Mouse (Mus musculus): ENCODE results near the gene Gm8127. TPM values are rescaled to one million over a fixed set of nuclear protein-coding genes. Genes with fewer than 3 reads are reported as not detected.
"Not testable (repeated sequence)": the region's sequence is repeated elsewhere in the genome, so short reads cannot be mapped to it uniquely, and the experiment has no call there.

Gm8127 gene
- not detected in 2 replicates for polyA plus RNA-seq (2012; ENCODE audit: insufficient read depth, low replicate concordance)

- not testable (repeated sequence) for H3K4me3 ChIP-seq (replicated peaks); H3K36me3 ChIP-seq (replicated peaks; ENCODE audit: low read length); H3K4me1 ChIP-seq; H3K9me3 ChIP-seq; H3K27me3 ChIP-seq (replicated peaks)
Observed at GRCm38 (mm10) chr14:43293503-43293902, at the start of gene Gm8127. Gene Gm8127, minus strand, starts transcription at chr14:43293832.

GRCm38 (mm10) chr14:43337646-43338045 is 44.0 kb upstream of the Gm8127 start:
- H3K4me1 ChIP-seq; H3K4me3 ChIP-seq (replicated peaks); H3K36me3 ChIP-seq (replicated peaks; ENCODE audit: low read length); H3K27me3 ChIP-seq (replicated peaks); H3K9me3 ChIP-seq: not testable (repeated sequence)

- H3K9me3 ChIP-seq; H3K27me3 ChIP-seq (replicated peaks); H3K36me3 ChIP-seq (replicated peaks; ENCODE audit: low read length); H3K4me1 ChIP-seq; H3K4me3 ChIP-seq (replicated peaks): not testable (repeated sequence)
Observed at GRCm38 (mm10) chr14:43331362-43331880, 37.8 kb upstream of the Gm8127 start.

GRCm38 (mm10) chr14:43328603-43329002 is 35.0 kb upstream of the Gm8127 start:
- not testable (repeated sequence) for H3K4me1 ChIP-seq; H3K36me3 ChIP-seq (replicated peaks; ENCODE audit: low read length)

GRCm38 (mm10) chr14:43319516-43319915 is 25.9 kb upstream of the Gm8127 start:
- not testable (repeated sequence) for H3K4me3 ChIP-seq (replicated peaks); H3K9me3 ChIP-seq; H3K36me3 ChIP-seq (replicated peaks; ENCODE audit: low read length); H3K27me3 ChIP-seq (replicated peaks); H3K4me1 ChIP-seq

More at GRCm38 (mm10) chr14:43328603-43329002, 35.0 kb upstream of the Gm8127 start:
- H3K9me3 ChIP-seq; H3K4me3 ChIP-seq (replicated peaks); H3K27me3 ChIP-seq (replicated peaks): not testable (repeated sequence)

GRCm38 (mm10) chr14:43278681-43279080 is 15.0 kb downstream of the Gm8127 start:
- H3K4me1 ChIP-seq; H3K4me3 ChIP-seq (replicated peaks); H3K9me3 ChIP-seq; H3K27me3 ChIP-seq (replicated peaks); H3K36me3 ChIP-seq (replicated peaks; ENCODE audit: low read length): not testable (repeated sequence)

GRCm38 (mm10) chr14:43278146-43278545 is 15.5 kb downstream of the Gm8127 start:
- H3K4me1 ChIP-seq; H3K4me3 ChIP-seq (replicated peaks): not testable (repeated sequence)

GRCm38 (mm10) chr14:43277468-43277867 is 16.2 kb downstream of the Gm8127 start:
- not testable (repeated sequence) for H3K27me3 ChIP-seq (replicated peaks); H3K4me1 ChIP-seq; H3K9me3 ChIP-seq; H3K4me3 ChIP-seq (replicated peaks); H3K36me3 ChIP-seq (replicated peaks; ENCODE audit: low read length)

More at GRCm38 (mm10) chr14:43278146-43278545, 15.5 kb downstream of the Gm8127 start:
- H3K27me3 ChIP-seq (replicated peaks); H3K36me3 ChIP-seq (replicated peaks; ENCODE audit: low read length); H3K9me3 ChIP-seq: not testable (repeated sequence)

- H3K9me3 ChIP-seq; H3K4me1 ChIP-seq; H3K27me3 ChIP-seq (replicated peaks); H3K4me3 ChIP-seq (replicated peaks); H3K36me3 ChIP-seq (replicated peaks; ENCODE audit: low read length): not testable (repeated sequence)
Observed at GRCm38 (mm10) chr14:43275752-43276151, 17.9 kb downstream of the Gm8127 start.

- H3K4me1 ChIP-seq; H3K27me3 ChIP-seq (replicated peaks); H3K4me3 ChIP-seq (replicated peaks); H3K9me3 ChIP-seq; H3K36me3 ChIP-seq (replicated peaks; ENCODE audit: low read length): not testable (repeated sequence)
Observed at GRCm38 (mm10) chr14:43274986-43275511, 18.6 kb downstream of the Gm8127 start, which contains the start of gene Gm9732. Gene Gm9732, plus strand, starts transcription at chr14:43275036.

GRCm38 (mm10) chr14:43273161-43273560 is 20.5 kb downstream of the Gm8127 start:
- H3K9me3 ChIP-seq; H3K4me3 ChIP-seq (replicated peaks); H3K4me1 ChIP-seq; H3K27me3 ChIP-seq (replicated peaks); H3K36me3 ChIP-seq (replicated peaks; ENCODE audit: low read length): not testable (repeated sequence)

GRCm38 (mm10) chr14:43269211-43269610 is 24.4 kb downstream of the Gm8127 start:
- not testable (repeated sequence) for H3K36me3 ChIP-seq (replicated peaks; ENCODE audit: low read length); H3K4me1 ChIP-seq; H3K9me3 ChIP-seq; H3K27me3 ChIP-seq (replicated peaks); H3K4me3 ChIP-seq (replicated peaks)

GRCm38 (mm10) chr14:43268521-43269084 is 25.0 kb downstream of the Gm8127 start:
- not testable (repeated sequence) for H3K4me3 ChIP-seq (replicated peaks); H3K9me3 ChIP-seq; H3K27me3 ChIP-seq (replicated peaks); H3K36me3 ChIP-seq (replicated peaks; ENCODE audit: low read length); H3K4me1 ChIP-seq

- H3K36me3 ChIP-seq (replicated peaks; ENCODE audit: low read length); H3K9me3 ChIP-seq; H3K27me3 ChIP-seq (replicated peaks); H3K4me3 ChIP-seq (replicated peaks); H3K4me1 ChIP-seq: not testable (repeated sequence)
Observed at GRCm38 (mm10) chr14:43263421-43263820, 30.2 kb downstream of the Gm8127 start.

- not testable (repeated sequence) for H3K4me1 ChIP-seq; H3K27me3 ChIP-seq (replicated peaks); H3K4me3 ChIP-seq (replicated peaks); H3K9me3 ChIP-seq; H3K36me3 ChIP-seq (replicated peaks; ENCODE audit: low read length)
Observed at GRCm38 (mm10) chr14:43258349-43258748, 35.3 kb downstream of the Gm8127 start, which contains the start of gene Gm8126. Gene Gm8126, plus strand, starts transcription at chr14:43258649.

- H3K36me3 ChIP-seq (replicated peaks; ENCODE audit: low read length); H3K9me3 ChIP-seq; H3K4me1 ChIP-seq; H3K4me3 ChIP-seq (replicated peaks); H3K27me3 ChIP-seq (replicated peaks): not testable (repeated sequence)
Observed at GRCm38 (mm10) chr14:43256511-43256910, 37.1 kb downstream of the Gm8127 start.
